Mouse (Mus musculus): ENCODE measurements at regions not wholly inside any gene's neighbourhood (a gene's known extent, or its start where the extent isn't known, plus 50 kb on each side); places are given as distances from the start of the nearest gene placed in this dataset.
"Not testable (repeated sequence)": the region's sequence is repeated elsewhere in the genome, so short reads cannot be mapped to it uniquely, and the experiment has no call there.

DNA sequence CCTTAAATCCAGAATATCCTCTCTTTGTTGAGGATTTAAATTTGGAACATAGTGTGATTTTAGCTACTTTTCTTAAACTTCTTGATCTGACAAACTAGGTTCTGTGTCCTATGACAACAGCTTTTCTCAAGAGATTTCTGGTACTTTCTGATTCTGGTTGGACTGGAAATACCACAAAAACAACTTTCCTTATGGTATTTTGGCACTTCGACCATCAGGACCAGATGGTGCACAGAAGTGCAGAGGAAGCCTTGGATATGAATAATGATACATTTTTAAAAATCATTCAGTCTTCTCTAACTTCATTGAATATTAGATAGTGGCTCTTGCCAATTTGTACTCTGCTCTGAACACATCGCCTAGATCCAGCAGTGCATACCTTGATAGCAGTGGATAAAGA, 303.8 kb upstream of the Flrt2 start:
- DNase-seq = no peak

DNA sequence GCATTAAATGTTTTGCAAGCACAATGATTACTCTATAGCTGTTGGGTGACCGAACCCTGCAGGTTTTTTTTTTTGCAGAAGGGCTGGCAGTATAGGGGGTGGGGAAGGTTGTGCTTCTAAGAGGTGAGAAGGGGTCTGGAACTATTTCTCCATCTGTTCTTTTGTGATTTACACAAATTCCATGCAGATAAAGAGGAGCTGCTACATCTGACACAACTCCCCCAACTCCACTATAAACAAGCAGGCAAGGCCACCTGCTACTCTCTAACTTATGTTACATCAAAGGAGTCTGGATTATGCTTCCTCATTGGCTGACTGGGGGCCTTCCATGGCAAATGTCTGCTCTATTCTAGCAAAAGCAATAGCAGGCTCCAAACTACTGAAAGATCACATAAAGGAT, 299.2 kb upstream of the Flrt2 start:
- no peak for DNase-seq

DNA sequence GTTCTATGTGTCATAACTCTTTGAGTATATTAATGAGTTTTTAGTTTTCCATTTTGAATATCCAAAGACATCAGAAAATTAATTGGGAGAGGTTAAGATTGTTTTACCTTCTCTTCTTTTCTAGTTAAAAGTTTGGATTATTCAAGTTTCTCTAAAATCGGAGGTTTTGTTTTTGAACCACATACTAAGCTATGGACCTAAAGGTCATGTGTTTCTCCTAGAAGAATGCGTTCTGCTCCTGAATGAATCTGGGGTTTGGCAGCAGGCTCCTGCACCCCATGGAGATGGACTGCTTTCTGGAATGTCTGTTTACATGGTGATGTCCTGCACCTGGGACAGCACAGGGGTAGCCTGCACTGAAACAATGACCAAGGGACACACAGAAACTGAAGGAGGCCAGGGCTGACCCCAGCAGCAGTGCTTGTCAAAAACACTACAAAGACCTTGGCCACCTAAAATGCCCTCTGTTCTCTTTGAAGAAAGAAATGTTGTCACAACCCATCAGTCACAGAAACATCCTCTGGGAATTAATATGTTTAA, 297.0 kb upstream of the Flrt2 start:
- DNase-seq = peak; percentile 1 to 4

DNA sequence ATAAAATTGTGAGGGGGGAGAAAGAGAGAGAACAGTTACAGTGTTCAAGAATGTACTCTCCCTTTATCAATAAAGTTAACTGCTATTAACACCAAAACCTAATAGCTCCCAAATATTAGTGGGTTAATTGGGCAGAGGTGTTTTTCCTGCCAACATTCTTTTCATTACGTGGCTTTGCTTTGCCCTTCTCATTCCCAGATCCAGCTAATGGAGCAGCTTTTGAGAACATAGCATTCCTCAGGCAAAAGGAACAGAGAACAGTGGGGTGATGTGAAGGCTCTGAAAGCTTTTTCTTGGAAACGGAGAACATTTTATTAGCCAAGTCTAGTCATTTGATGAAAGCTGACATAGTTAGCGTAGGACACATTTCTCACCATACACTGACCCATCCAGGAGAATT, 271.2 kb upstream of the Flrt2 start:
- no peak for DNase-seq

DNA sequence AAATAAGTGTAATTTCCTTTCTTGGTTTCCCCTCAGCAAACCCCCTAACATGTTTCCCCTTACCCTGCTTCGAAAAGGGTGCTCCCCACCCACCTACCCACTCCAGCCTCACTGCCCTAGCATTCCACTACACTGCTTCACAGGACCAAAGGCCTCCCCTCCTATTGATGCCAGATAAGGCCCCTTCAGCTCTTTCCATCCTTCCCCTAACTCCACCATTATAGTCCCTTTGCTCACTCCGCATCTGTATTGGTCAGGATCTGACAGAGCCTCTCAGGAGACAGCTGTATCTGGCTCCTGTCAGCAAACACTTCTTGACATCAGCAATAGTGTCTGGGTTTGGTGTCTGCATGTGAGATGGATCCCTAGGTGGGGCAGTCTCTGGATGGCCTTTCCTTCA, 267.3 kb upstream of the Flrt2 start:
- DNase-seq = no peak

DNA sequence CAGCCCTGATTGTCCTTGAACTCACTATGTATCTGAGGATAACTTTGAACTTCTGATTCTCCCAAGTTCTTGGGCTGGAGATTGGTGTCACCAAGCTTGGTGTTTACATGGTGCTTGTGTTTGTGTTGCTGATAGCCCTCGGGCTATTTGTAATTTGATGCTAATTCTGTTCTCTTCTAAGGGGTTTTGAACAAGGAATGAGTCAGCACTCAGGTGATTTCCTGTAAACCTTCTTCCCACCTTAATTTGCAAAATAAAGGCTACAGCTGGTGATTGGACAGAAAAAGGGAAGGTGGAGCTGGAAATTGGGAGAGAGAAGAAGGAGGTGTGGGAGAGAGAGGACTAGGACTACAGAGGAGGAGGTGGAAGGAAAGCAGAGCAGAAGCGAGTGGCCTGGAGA, 254.8 kb upstream of the Flrt2 start:
- DNase-seq = no peak

DNA sequence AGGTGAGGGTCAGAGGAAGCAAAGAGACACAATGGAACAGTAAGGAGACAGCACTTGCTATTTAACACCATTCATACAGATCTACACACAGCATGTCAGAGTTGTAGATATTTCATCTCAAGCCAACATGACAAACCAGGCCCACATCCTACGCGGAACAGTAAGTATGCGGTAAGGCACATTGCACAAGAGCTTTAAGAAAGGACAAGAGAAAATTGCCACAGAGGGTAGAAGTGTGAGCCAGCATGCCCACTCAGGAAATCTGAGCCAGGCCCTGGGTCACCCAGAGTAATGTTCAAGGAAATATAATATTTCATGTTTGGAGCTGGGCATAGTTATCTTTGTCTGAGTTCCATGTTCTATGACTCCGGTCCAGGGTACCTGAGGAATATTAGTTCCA, 234.5 kb upstream of the Flrt2 start:
- no peak for DNase-seq

DNA sequence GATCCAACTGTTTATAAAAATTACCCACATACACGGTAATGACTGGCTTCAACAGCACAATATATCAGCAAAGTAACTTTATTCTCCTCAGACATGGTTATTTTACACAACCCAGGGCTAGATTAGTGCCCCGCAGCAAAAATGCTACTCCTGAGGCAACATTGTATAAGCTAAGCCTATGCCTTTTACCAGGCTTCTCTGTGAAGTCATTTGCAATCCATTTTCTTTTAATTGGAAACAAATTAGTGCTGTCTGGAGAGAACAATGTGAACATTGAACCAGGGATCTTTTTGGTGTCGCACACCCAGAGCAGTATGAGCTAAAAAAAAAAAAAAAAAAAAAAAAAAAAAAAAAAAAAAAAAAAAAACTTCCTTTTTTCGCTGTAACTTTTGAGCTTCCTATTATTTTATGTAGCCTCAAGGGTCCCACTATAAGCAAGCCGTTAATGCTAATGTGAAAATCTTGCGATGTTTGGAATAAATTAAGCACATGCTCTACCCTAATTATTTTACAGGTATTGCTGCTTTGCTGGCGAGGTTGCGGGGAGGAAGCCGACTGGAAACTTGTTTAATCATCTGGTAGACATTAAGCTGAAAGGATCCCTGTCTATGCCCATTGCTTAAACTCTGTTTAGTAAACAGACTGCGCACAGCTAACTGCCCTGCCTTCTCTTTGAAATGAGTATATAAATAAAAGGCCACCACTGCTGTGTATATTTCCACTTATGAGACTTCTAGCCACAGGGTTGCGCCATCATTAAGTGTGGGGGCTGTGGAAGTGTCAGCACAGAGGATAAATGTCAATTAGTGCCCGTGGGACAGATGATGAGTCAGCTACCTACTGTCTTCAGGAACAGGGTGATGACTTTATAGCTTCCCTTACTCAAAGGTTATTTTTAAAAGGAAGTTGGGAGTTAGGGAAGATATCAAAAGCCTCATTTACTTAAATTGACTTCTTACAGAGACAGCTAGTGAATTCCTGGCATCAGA, 225.2 kb upstream of the Flrt2 start:
- DNase-seq = no peak

DNA sequence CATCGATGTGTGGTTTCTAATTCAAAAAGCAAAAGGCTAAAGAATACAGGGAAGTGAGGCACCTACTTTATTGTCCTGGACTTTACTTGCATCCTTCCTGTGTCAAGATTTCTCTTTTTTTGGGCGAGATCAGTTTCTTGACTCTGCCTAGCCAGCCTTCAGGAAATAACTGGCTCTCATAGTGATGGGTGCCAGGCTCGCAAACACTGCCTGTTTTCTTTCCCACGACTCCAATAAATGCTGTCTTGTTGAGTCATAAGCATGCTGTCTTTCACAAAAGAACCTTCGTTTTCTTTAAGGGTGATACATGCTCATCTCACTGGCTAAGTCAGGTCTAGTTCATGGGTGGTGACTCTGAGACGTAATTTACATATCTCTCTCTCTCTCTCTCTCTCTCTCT, 222.1 kb upstream of the Flrt2 start:
- no peak for DNase-seq

DNA sequence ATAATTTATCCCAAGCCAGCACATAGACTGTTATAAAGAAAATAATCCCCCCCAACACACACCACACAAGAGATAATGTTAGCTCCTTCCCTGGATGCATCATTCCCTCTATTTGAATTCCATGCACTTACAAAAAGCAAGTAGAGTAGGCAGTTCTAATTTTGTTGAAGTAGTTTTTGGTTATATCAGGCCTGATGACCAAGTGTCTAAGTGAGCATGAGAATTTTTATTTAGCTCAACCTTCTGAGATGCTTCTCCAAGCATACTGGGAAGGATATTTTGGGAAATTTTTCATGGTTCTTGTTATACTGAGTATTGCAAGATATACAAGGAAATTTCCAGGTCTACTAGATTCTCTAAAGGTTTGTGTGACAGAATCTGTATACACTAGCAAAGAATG, 205.5 kb upstream of the Flrt2 start:
- DNase-seq = no peak

DNA sequence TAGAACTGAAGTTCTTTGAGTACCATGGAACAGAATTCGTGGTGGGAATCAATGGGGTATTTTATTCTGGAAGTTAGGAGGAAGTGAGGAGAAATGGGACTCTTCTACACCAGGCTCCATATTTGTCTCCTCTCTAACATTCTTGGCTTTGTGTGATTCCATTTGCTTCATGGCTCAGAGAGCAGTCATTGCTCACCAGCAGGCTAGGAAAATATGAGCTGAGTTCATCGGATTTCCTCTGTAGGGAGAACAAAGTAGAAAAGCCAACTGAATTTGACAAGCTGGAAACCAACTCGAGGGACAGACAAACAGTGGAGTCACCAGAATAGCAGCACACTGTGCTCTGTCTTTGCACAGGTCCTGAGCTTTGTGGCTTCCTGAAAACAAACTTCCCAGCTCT, 203.7 kb upstream of the Flrt2 start:
- DNase-seq = no peak

DNA sequence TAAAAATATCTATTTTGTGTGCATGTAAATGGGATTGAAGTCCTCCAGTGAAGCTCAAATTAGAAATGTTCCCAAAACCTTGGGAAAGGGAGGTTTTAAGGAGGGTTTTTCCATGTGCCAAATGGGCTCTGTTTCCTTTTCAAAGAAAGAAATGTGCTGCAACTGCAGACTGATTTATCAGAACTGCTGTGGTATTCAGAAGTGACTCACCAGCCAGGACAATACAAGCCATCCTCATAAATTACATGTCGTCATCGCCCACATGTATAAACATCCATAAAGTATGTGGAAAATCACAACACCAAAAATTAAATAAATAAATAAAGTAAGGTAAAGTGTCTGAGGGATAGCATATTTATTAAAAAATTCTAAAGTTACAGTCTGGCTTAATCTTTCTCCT, 202.7 kb upstream of the Flrt2 start:
- DNase-seq = no peak

DNA sequence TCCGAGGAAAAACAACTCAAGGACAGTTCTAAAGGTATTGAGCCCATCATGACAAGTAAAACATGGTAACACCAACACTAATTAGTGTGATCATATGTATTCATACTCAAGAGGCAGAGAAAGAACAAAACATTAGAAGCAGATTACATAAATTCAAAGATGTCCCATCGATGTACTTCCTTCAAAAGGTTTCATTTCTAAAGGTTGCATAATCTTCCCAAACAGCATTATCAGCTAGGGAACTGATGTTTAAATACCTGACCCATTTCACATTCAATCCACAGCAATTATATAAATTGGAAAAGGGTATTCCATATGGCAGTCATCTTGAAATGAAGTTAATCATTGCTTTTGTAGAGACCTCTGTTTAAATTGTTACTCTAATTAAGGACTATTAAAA, 202.2 kb upstream of the Flrt2 start:
- DNase-seq = no peak

DNA sequence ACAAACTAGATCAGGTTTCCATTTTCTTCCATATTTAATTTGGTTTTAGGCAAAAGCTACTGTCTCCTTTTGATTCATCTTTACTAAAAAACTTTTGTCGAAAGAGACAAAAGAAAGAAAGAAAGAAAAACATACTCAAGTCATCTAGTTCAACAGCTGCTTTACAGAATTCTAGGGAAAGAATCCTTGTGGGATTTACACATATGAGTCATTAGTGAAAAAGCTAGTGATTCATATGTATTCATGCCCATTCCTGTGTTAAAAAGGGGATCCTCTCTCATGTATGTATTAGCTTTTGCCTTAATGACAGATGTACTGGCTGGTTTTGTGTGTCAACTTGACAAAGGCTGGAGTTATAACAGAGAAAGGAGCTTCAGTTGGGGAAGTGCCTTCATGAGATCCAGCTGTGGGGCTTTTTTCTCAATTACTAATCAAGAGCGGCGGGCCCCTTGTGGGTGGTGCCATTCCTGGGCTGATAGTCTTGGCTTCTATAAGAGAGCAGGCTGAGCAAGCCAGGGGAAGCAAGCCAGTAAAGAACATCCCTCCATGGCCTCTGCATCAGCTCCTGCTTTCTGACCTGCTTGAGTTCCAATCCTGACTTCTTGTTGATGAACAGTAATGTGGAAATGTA, 200.1 kb upstream of the Flrt2 start:
- not testable (repeated sequence) for DNase-seq

DNA sequence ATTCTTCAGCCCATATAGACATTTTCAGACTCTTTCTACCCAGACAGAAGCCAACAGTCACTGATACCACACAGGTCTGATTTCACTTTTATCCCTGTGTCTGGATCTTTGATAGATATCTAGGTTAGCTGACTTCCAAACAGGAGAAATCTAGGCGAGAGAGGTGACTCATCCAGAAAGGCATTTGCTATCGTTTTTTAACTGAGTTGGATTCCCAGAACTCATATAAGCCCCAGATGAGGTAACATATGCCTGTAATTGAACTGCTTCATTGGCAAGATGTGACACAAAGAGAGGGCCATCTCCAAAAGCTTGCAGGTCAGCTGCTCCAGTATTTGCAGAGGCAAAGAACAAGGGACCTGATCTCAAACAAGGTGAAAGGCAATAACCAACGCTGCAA, 190.6 kb upstream of the Flrt2 start:
- DNase-seq = no peak

DNA sequence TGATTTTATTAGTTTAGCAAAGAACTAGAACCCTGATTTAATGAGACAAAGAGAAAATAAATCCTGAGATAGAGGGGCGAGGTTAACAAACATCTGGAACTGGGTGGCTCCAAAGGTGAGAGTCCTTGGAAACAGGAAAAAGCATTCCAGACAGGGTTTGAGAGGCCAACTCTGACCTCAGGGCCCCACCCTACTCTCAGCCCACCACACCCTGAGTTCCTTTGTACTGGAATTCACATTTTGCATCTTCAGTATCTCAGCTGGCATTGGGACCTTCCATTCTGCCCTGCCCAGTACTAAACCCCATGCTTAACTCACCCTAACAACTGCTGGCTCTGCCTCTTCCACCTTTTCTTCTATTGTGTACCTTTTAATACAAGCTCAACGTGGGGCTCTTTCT, 172.0 kb upstream of the Flrt2 start:
- no peak for DNase-seq

DNA sequence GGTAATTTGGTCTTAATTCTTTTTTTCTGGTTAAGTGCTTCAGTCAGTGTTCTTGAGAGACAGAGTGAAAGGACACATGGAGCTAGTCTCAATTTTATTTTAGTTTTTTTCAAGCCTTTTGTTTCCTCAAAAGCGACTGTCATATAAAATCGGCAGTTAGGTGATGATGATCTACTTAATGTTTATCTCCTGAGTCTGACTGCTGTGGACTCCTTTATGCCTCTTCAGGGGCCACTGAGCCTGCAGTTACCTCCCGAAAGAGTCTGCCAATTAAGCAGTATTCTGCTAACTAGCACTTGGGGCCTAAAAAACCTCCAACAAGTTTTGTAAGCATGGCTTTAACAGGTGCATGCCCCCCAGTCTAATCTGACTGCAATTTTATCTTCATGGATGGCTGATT, 170.0 kb upstream of the Flrt2 start:
- no peak for DNase-seq

DNA sequence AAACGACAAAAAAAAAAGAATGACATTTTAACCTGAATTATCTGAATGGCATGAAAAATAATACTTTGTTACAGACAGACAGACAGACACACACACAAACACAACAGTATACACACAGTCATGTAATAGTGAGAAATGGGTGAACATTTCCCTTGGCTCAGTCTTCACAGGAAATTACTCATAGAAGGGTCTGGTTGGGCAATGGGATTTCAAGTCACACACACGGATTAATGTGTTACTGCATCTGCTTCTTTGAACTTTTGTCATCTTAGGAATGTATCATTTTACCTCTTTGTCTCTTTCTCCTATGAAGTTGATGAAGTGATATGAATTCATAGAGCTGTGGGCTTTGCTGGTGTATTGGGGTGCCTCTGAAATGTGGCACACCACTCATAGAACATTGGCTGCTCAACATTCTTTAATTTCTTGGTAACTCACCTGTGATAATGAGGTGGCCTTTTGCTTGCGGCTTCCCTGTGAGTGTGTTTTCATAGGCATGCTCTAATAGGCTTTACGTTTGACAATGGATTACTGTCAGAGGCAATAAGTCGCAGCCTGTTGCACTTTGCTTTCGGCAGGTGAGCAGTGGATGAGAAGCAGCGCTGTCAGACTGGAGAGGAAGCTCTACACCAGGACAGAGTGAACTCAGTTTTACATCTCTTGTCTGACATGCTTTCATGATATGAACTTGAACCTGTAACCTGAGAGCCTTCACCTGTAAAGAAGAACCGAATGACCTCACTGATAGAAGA, 158.0 kb upstream of the Flrt2 start:
- no peak for DNase-seq

DNA sequence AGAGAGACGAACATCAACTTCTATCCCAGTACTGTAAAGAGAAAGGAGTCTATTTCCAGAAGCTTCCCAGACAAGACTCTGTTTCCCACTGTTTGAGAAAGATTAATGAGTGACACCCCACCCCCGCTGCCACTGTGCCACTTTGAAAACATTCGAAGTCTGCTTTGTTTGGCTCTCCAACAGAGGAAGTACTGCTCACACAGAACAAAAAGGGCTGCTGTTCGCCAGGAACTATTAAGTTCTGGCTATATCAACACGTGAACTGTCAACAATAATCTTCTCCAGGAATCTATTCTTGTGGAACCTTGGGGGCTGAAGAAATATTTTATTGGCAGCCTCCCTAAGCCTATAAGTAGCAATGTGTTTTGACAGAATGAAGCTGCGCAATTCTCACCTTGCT, 144.7 kb upstream of the Flrt2 start:
- DNase-seq = peak; percentile 4 to 6

DNA sequence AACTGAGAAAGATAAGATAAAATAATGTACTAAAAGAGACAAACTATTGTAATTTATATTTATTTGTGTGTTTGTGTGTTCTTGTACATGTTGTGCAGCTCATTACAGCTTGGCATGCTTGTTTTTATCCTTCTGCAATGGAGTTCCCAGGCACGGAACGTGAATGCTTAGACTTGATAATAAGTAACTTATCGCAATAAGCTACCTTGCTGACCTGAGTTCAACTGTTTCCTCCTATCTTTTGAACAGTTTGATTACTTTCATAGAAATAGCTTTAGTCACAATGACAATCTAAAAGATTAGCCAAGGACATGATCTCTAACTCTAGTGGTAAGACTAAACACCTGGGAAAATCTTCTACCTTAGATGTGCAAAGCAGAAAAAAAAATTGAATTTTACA, 138.9 kb upstream of the Flrt2 start:
- no peak for DNase-seq

DNA sequence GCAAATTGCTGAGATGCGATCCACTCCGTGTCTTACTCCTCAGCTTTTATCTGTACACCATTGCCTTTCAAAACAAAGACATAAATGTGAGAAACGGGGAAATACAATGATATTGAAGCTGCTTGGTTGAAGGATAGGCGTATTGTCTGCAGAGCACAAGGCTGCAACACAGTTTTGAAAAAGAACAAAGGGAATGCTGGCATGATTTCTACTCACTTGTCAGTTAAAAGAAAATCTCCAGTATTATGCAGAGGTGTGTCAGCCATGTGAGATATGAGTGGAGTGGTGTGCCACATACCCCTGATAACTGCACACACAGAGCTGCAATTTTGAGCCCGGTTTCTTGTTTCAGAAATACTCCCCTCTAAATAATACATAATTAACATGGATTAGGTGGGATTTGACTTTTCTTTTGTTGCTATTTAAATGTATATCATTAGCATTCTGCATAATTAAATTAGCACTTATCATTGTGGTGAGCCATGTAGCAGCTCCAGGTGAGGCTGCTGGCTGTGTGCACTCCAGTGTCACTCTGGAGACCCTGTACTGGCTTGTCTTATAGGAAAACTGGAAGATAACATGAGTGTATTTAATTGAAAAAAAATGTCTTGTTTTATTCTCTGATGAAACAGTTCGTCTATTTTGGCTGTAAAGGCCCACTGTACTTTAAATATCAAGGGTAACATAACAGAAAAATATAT, 133.2 kb upstream of the Flrt2 start:
- DNase-seq = no peak

DNA sequence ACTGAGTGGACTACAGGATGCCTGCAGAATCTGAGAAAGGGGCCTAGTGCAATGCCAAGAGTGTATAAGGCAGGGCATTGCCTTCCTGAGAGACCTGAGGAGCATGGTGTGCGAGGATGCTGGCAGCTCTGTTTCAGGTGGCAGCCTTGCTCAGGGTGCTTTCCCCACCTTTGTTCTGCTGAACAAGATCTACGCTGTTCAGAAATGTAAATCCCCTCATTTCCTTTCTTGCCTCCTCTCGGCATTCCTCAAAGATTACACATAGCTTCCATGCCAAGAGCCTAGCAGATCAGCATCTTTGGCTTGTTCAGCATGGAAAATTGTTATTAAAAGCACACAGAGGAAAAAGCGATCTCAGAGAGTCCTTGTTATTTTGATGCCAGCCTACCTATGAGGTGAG, 128.6 kb upstream of the Flrt2 start:
- DNase-seq = no peak

DNA sequence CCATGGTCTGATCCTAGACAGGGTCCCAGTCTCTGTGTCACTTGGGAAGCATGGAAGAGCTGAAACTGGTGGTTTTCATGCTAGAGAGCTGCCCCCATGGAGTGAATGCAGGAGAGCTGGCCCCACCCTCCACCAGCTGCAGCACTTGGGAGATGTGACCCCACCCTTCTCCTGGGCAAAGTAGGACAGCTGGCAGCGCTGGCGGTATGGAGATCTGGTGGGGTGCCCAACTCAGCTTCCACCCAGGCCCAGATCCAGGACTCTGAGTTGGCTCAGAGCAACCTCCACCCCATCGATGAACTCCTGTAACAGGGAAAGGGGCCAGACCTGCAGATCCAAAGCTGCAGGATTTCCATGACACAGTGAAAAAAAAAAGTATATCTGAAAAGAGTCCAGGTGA, 115.3 kb upstream of the Flrt2 start:
- peak; percentile 61 to 67 for DNase-seq
